Mouse (Mus musculus) layer of hippocampus, postnatal 10 days (tissue): ENCODE measurements around the gene Dnajc28. TPM values are rescaled to one million over a fixed set of nuclear protein-coding genes. Genes with fewer than 3 reads are reported as not detected.
"Not testable (repeated sequence)": the region's sequence is repeated elsewhere in the genome, so short reads cannot be mapped to it uniquely, and the experiment has no call there.

Experiments
- DNase-seq, 2 experiments: peaks; one replicate each; pipeline ENCODE4 v3.0.0; 2021; ENCODE audit warnings: low spot score in 2 of 2
- long read RNA-seq: library from polyadenylated mRNA; stranded (forward); transcript quantifications from one replicate; pipeline ENCODE4 v2.0.0, GENCODE M21; 2023
- total RNA-seq, 2 experiments: library from RNA; stranded (reverse); gene quantifications; 2 replicates each; pipeline ENCODE4 v1.2.3; 2021

The Dnajc28 gene
- 1 to 10 TPM; 5.0 to 5.1 TPM for total RNA-seq
- long read RNA-seq, partial matches to known transcripts, result 0 of 5 reads
- long read RNA-seq, other reads (novel, unspliced or antisense), result 2 of 5 reads

DNA sequence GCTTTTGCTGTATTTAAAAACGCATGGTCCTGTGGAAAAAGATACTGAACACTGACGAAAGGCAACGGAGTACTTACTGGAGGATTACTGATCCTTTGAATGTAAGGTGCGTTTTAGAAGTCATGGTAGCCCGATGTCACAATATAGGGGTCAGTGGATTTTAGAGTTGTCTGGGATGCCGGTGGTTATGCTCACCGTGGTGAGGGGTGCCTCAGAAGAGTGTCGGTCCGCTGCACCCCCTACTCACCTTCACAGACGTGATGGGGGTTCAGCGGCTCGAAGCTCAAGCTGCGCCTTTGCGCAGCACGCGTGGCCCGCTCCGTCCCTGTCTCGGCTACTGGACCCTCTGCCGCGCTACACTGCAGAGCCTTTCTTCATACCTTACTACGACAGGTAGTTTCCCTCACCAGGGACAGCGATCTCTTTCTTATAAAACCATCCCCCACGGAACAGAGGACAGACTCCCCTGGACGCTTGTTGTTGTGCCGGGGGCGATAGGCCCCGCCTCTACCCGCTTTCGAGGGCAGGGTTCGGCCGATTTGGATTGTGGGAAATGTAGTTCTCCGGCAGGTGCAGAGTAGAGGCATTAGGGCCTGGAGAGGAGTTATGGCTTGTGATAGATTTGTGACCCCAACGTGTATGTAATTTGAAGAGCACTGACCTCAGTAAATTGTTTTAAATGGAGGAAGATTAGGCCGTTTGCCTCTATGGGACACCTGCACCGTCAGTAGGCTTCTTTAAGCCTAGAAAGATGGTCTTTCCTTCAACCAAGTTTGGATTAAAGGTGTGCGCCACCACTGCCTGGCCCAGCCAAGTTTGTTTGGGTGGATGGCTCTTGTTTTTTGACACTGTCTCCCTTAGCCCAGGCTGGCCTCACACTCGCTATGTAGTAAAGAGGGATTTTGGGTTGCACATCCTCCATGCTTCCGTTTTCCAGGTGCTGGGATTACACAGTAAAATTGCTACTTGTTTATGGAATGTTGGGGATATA, at the start of gene Dnajc28:
TSS of gene Dnajc28 (minus strand) at position 516 of the 991 bp plus-strand sequence.
- DNase-seq, result peak; percentile 76 to 83

DNA sequence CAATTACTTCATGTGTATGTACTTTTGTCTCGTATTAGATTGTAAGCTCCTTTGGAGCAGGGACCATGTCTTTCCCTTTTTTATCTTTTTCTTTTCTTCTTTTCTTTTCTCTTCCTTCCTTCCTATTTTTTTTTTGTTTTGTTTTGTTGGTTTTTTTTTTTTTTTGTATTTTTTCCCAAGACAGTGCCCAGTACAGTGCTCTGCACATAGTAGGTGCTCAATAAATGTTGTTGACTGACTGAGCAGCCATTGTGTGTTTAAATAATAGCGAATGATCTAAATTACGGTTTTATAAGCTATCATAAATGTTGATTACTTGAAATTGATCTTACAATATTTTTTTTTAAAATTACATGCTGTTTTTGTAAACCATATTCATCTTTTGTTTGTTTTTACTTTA, 45.0 kb upstream of the Dnajc28 start:
- DNase-seq, result no peak

- DNase-seq, result no peak
These were observed 43.5 kb upstream of the Dnajc28 start for GRCm38 (mm10) chr16:91662336-91662735.

- no peak for DNase-seq
These were observed 42.6 kb upstream of the Dnajc28 start for GRCm38 (mm10) chr16:91661397-91661796.

DNA sequence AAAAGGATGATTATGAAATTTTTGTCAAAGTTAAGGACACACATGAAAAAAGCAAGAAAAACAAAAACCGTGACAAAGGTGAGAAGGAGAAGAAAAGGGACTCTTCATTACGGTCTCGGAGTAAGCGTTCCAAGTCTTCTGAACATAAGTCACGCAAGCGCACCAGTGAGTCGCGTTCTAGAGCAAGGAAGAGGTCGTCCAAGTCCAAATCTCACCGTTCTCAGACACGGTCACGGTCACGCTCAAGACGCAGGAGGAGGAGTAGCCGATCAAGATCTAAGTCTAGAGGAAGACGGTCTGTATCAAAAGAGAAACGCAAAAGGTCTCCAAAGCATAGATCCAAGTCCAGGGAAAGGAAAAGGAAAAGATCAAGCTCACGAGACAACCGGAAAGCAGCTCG, 41.0 kb upstream of the Dnajc28 start:
- DNase-seq, result no peak

- no peak for DNase-seq
These were observed 39.6 kb upstream of the Dnajc28 start for GRCm38 (mm10) chr16:91658471-91658870.

DNA sequence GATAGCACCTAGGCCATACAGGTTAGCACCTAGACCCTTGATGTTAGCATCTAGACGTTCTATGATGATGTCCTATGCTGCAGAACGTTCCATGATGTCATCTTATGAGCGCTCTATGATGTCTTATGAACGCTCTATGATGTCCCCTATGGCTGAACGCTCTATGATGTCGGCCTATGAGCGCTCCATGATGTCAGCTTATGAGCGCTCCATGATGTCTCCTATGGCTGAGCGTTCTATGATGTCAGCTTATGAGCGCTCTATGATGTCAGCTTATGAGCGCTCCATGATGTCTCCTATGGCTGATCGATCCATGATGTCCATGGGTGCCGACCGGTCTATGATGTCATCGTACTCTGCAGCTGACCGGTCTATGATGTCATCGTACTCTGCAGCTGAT, 38.5 kb upstream of the Dnajc28 start:
- DNase-seq, result no peak

DNA sequence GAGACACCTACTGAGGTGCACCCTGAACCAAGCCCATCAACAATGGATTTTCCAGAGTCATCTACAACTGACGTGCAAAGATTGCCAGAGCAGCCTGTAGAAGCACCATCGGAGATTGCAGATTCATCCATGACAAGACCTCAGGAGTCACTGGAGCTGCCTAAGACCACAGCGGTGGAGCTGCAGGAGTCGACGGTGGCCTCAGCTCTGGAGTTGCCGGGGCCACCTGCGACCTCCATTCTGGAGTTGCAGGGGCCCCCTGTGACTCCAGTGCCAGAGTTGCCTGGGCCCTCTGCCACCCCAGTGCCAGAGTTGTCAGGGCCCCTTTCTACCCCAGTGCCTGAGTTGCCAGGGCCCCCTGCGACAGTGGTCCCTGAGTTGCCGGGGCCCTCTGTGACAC, 36.5 kb upstream of the Dnajc28 start:
- no peak for DNase-seq

DNA sequence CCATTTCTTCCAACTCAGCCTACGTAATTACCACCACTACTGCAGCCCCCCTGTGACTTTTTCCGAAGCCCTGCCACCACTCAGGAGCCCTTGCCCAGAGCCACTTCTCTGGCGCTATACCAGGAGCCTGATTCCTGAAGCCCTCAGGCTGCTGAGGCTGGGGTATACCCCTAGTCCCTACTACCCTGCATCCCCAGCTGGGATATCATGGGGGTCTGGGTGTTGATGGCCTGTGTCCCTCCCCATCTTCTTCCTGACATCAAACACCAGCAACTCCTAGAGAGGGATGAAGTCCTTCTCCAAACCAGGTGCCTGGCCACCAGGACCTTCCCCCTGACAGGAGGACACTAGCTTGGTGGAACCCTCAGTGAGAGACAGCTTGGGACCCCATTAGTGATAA, 33.4 kb upstream of the Dnajc28 start:
- no peak for DNase-seq

GRCm38 (mm10) chr16:91649781-91650180, 31.0 kb upstream of the Dnajc28 start:
- no peak for DNase-seq

DNA sequence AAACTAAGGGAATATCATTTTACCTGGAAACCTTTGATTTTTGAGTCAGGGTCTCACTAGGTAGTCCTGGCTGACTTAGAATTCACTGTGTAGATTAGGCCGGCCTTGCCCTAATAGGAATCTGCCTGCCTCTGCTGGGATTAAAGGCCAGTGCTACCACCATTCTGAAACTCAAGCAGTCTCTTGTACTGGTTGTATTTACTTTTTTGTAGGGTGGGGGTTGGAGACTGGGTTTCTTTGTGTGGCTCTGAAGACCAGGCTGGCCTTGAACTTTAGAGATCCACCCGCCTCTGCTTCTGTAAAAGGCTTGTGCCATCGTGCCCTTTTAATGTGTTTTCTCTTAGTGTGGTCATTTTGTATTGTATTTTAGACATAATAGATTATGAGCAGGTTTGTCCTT, 30.4 kb upstream of the Dnajc28 start:
- no peak for DNase-seq

DNA sequence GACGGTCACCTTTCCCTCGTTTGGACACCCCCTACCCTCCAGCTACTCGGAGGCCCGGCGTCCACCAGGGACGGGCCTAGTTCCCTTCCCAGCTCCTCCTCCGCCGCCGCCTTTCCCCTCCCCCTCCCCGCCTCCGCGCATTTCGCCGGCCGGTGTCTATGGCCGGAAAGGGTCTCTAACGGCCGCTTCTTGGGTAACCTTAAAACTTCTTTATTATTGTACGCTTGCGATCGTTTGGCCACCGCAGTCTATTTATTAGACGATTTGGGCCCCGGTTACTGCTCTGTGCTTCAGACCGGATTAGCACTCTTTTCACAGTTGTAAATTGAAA, 29.4 kb upstream of the Dnajc28 start:
- peak; percentile 71 to 80 for DNase-seq

- DNase-seq, result peak; percentile 93 to 95
These were observed 28.8 kb upstream of the Dnajc28 start, which contains the start of gene Son for GRCm38 (mm10) chr16:91647461-91648219. Gene Son (plus strand): TSS chr16:91647506.

GRCm38 (mm10) chr16:91646681-91647419, 28.0 kb upstream of the Dnajc28 start, which contains the start of gene Gart:
Gene Gart (minus strand): TSS chr16:91646952.
- DNase-seq, result peak; percentile 87 to 94

DNA sequence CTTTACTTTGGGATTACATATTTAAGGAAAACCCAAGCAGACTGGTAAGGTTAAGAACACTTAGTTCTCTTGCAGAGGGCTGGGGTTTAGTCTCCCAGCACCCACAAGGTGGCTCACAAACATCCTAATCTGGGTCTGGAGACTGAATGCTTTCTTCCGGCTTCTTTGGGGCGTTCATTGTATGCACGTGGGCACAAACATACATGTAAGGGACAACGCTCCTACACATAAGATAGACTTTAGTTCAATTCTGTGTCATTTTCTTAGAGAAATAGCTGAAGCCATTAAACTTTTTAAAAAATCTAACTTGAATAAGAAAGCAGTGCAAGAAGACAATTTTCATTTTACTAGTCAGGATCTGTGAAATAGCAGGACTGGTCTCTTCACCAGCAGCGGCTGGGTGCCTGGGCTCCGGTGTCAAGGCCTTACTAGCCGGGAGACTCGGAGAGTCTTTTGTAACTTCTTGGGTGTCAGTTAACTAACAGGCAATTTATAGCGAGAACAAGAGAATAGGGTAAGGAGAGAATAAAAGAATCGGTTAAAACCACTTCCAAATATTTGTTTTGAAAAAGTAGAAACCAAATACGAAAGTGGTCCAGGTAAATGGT, 27.3 kb upstream of the Dnajc28 start:
- DNase-seq, result no peak

DNA sequence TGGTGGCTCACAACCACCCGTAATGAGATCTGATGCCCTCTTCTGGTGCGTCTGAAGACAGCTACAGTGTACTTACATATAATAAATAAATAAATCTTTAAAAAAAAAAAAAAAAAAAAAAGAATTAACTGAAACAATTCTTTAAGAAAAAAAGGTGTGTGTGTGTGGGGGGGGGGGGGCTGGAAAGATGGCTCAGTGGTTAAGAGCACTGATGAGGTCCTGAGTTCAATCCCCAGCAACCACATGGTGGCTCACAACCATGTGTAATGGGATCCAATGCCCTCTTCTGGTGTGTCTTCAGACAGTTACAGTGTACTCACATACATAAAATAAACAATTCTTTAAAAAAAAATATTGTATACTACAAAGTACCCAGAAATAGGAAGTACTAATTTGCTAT, 26.6 kb upstream of the Dnajc28 start:
- not testable (repeated sequence) for DNase-seq

DNA sequence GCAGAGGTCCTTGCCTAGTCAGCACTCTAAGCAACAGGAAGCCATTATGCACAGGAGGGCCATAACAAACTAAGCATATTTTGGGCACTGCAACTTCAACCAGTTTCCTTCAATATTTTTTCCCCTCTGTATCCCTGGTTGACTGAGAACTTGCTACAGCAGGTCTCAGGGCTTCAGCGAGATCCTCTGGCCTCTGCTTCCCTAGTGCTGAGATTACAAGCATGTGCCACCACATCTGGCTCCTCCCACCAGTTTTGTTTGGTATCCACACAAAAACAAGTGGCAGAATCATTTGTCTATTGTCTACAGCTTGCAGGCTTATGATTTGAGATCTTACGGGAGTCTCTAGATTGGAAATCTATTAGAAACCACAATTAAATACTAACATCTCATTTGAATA, 26.1 kb upstream of the Dnajc28 start:
- DNase-seq, result no peak

DNA sequence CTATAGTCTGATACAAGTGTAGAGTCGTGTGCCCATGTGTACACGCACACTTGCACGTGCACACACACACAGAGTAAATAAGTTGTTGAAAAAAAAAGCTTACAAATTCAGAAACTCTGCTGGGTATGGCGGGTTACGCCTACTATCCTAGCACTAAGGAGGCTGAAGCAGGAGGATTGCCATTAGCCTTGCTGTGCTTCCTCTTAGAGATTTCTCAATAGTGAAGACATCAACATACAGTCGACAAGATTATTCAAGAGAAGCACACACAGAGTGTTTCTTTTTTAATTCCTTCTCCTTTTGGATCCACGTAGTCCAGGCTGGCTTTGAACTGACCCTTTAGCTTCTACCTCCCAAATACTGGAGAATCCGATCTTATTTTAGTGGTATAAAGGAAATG, 21.3 kb upstream of the Dnajc28 start:
- DNase-seq, result no peak

GRCm38 (mm10) chr16:91639636-91640035, 20.8 kb upstream of the Dnajc28 start:
- no peak for DNase-seq

- DNase-seq, result no peak
These were observed 20.3 kb upstream of the Dnajc28 start for GRCm38 (mm10) chr16:91639161-91639560.

DNA sequence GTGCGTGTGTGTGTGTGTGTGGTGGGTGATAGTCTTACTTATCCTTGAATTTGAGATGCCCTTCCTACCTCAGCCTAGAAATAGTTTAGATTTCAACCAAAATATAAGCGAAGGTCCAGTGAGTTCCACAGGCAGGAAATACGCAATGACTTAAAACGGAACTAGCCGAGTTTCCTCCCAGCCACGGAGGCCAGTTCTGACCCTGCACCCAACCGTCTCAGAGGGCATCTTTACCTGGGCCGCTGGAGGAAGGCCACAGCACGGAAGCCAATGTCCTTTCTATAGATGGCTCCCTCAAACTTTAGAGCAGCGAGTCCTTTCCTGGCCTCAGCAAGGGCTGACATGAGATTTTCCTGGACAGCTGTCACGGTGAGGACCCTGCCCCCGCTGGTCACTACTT, 14.8 kb upstream of the Dnajc28 start:
- DNase-seq, result no peak
